Mouse (Mus musculus) neural tube, embryonic 11.5 days (tissue): ENCODE measurements around the gene Chmp2a. TPM values are rescaled to one million over a fixed set of nuclear protein-coding genes. Genes with fewer than 3 reads are reported as not detected.
A peak's percentile ranks its signal among the peaks of the same experiment; 100 is the strongest.

ENCODE experiments used
- ATAC-seq: fragments of 200-750 bp; cut with Nextera tagmentation; 2 replicates; pipeline ENCODE4 v1.8.0; 2017; ENCODE audit warnings: moderate number of reproducible peaks, mild to moderate bottlenecking, moderate TSS enrichment, moderate library complexity; ENCODE audit not compliant: insufficient read depth, low FRiP score, low TSS enrichment
- DNase-seq: peaks from one replicate; pipeline ENCODE4 v3.0.0-alpha.2; 2015; ENCODE audit warnings: low spot score
- H3K27ac ChIP-seq: fragments of 300-500 bp; sonication (generic); 2 replicates; pipeline ENCODE4 v1.5.1; 2014; ENCODE audit warnings: low read depth, mild to moderate bottlenecking, low read length
- H3K27me3 ChIP-seq: fragments of 300-500 bp; sonication (generic); 2 replicates; pipeline ENCODE4 v1.6.1; 2014; ENCODE audit warnings: mild to moderate bottlenecking, low read length, mixed read lengths; ENCODE audit not compliant: control insufficient read depth, insufficient read depth
- H3K36me3 ChIP-seq: fragments of 300-500 bp; sonication (generic); 2 replicates; pipeline ENCODE4 v1.6.1; 2014; ENCODE audit warnings: mild to moderate bottlenecking, low read length, moderate library complexity, mixed read lengths; ENCODE audit not compliant: control insufficient read depth, insufficient read depth
- H3K4me1 ChIP-seq: fragments of 300-500 bp; sonication (generic); 2 replicates; pipeline ENCODE4 v1.6.1; 2014; ENCODE audit warnings: low read length, mixed read lengths; ENCODE audit not compliant: control insufficient read depth, insufficient read depth
- H3K4me2 ChIP-seq: fragments of 300-500 bp; sonication (generic); 2 replicates; pipeline ENCODE4 v1.6.1; 2014; ENCODE audit warnings: low read depth, mild to moderate bottlenecking, moderate library complexity
- H3K4me3 ChIP-seq: fragments of 300-500 bp; sonication (generic); 2 replicates; pipeline ENCODE4 v1.5.1; 2014; ENCODE audit warnings: low read depth, low read length
- H3K9ac ChIP-seq: fragments of 300-500 bp; sonication (generic); 2 replicates; pipeline ENCODE4 v1.6.1; 2014; ENCODE audit warnings: mild to moderate bottlenecking, low read length
- H3K9me3 ChIP-seq: fragments of 300-500 bp; sonication (generic); 2 replicates; pipeline ENCODE4 v1.6.1; 2016; ENCODE audit warnings: low read length; ENCODE audit not compliant: control insufficient read depth
- WGBS: fragments of 180-500 bp; shearing (Covaris S2); extraction: QIAGEN DNeasy Blood & Tissue Kit; methylation state at CpG from one replicate; pipeline ENCODE4 v1.1.7; 2014; 5-methylcytosine and 5-hydroxymethylcytosine counted together
- polyA plus RNA-seq: library from polyadenylated mRNA; unstranded; fragments of >200 nt; fragmentation: Nextera tagmentation; extraction: Ambion mirVana; gene quantifications from 2 replicates; pipeline ENCODE4 v1.2.1, GENCODE M21; 2014

Gene Chmp2a
- polyA plus RNA-seq, 1 experiment from 2014 or later, result 120 TPM

- H3K27ac ChIP-seq, result no peak overlapping the region
- no peak overlapping the region for H3K4me2 ChIP-seq
- H3K9ac ChIP-seq, result no peak overlapping the region
- H3K36me3 ChIP-seq, result peaks cover 47% of the 10 kb centered on the region
- DNase-seq, result no peak
- no peaks in the 10 kb centered on the region for H3K9me3 ChIP-seq
- WGBS, result 76% methylated on average over 5 of the region's 5 CpGs
- ATAC-seq, result no peak
- peaks cover 13% of the 10 kb centered on the region for H3K4me1 ChIP-seq
- H3K27me3 ChIP-seq, result no peaks in the 10 kb centered on the region
- H3K4me3 ChIP-seq, result no peak overlapping the region
Observed at GRCm38 (mm10) chr7:13031069-13031468, 3.5 kb downstream of the Chmp2a start.

- peaks cover 19% of the 10 kb centered on the region for H3K4me1 ChIP-seq
- peaks cover 47% of the 10 kb centered on the region for H3K36me3 ChIP-seq
- no peak for DNase-seq
- H3K27me3 ChIP-seq, result no peaks in the 10 kb centered on the region
- H3K27ac ChIP-seq, result no peak overlapping the region
- no peak overlapping the region for H3K4me2 ChIP-seq
- no peak for ATAC-seq
- no peaks in the 10 kb centered on the region for H3K9me3 ChIP-seq
- WGBS, result 96% methylated on average over 4 of the region's 4 CpGs
- H3K9ac ChIP-seq, result no peak overlapping the region
- H3K4me3 ChIP-seq, result no peak overlapping the region
Observed at GRCm38 (mm10) chr7:13028986-13029385, 5.6 kb downstream of the Chmp2a start.

- 34% methylated on average over 4 of the region's 4 CpGs for WGBS
- DNase-seq, result no peak
- H3K36me3 ChIP-seq, result peaks cover 42% of the 10 kb centered on the region
Observed at GRCm38 (mm10) chr7:13025511-13026112, 9.0 kb downstream of the Chmp2a start.

GRCm38 (mm10) chr7:13024805-13025204 is 9.8 kb downstream of the Chmp2a start:
- no peaks in the 10 kb centered on the region for H3K9me3 ChIP-seq
- peak overlapping the region; percentile 99 for H3K27ac ChIP-seq
- H3K27me3 ChIP-seq, result no peaks in the 10 kb centered on the region
- H3K4me2 ChIP-seq, result peak overlapping the region; percentile 98
- H3K36me3 ChIP-seq, result peaks cover 34% of the 10 kb centered on the region
- H3K4me1 ChIP-seq, result peaks cover 13% of the 10 kb centered on the region
- peak overlapping the region; percentile 97 for H3K9ac ChIP-seq
- peak overlapping the region; percentile 95 for H3K4me3 ChIP-seq
- peak; percentile 64 for ATAC-seq
- peak; percentile 78 for DNase-seq
- under 1% methylated on average over 40 of the region's 44 CpGs for WGBS

More at GRCm38 (mm10) chr7:13025511-13026112, 9.0 kb downstream of the Chmp2a start:
- Histone ChIP-seq H3K4me3 (peak overlapping the region; percentile 95), H3K9ac (peak overlapping the region; percentile 97), H3K4me2 (peak overlapping the region; percentile 98), H3K9me3 (no peaks in the 10 kb centered on the region), H3K27ac (0 out of 2 replicates have a peak overlapping the region, but pooled peaks have one; percentile 39), H3K27me3 (no peaks in the 10 kb centered on the region), H3K4me1 (peaks cover 13% of the 10 kb centered on the region)
- no peak for ATAC-seq

GRCm38 (mm10) chr7:13023928-13024731 is 10.5 kb downstream of the Chmp2a start:
- Histone ChIP-seq H3K4me2 (peak overlapping the region; percentile 98), H3K27ac (peak overlapping the region; percentile 99), H3K9me3 (no peaks in the 10 kb centered on the region), H3K4me3 (peak overlapping the region; percentile 95), H3K9ac (peak overlapping the region; percentile 97), H3K36me3 (peaks cover 27% of the 10 kb centered on the region), H3K27me3 (no peaks in the 10 kb centered on the region), H3K4me1 (peaks cover 13% of the 10 kb centered on the region)
- WGBS, result under 1% methylated on average over 79 of the region's 95 CpGs
- ATAC-seq, result peak; percentile 85
- peak; percentile 97 for DNase-seq

GRCm38 (mm10) chr7:13022773-13023535 is 11.7 kb downstream of the Chmp2a start:
- Histone ChIP-seq H3K4me3 (peak overlapping the region; percentile 95), H3K9ac (peak overlapping the region; percentile 97), H3K36me3 (peaks cover 16% of the 10 kb centered on the region), H3K4me1 (peaks cover 13% of the 10 kb centered on the region), H3K4me2 (peak overlapping the region; percentile 98), H3K27me3 (no peaks in the 10 kb centered on the region), H3K9me3 (no peaks in the 10 kb centered on the region), H3K27ac (peak overlapping the region; percentile 99)
- 3% methylated on average over 31 of the region's 31 CpGs for WGBS
- DNase-seq (peak; percentile 91), ATAC-seq (peak; percentile 67)

- H3K9ac ChIP-seq, result no peak overlapping the region
- H3K27me3 ChIP-seq, result no peaks in the 10 kb centered on the region
- no peak overlapping the region for H3K4me2 ChIP-seq
- H3K4me1 ChIP-seq, result peaks cover 4% of the 10 kb centered on the region; the same call in 1 of the 2 replicates
- H3K9me3 ChIP-seq, result no peaks in the 10 kb centered on the region
- ATAC-seq, result no peak
- H3K27ac ChIP-seq, result no peak overlapping the region
- H3K4me3 ChIP-seq, result no peak overlapping the region
- H3K36me3 ChIP-seq, result no peaks in the 10 kb centered on the region
- no peak for DNase-seq
- 81% methylated on average over 1 of the region's 1 CpGs for whole genome bisulfite sequencing
Observed at GRCm38 (mm10) chr7:13015217-13015616, 19.4 kb downstream of the Chmp2a start.

GRCm38 (mm10) chr7:13014275-13014839 is 20.2 kb downstream of the Chmp2a start:
- peaks cover 4% of the 10 kb centered on the region; the same call in 1 of the 2 replicates for H3K4me1 ChIP-seq
- no peak overlapping the region for H3K4me3 ChIP-seq
- no peak overlapping the region for H3K4me2 ChIP-seq
- no peaks in the 10 kb centered on the region for H3K27me3 ChIP-seq
- WGBS, result 36% methylated on average over 6 of the region's 6 CpGs
- no peak overlapping the region for H3K27ac ChIP-seq
- no peaks in the 10 kb centered on the region for H3K9me3 ChIP-seq
- no peaks in the 10 kb centered on the region for H3K36me3 ChIP-seq
- DNase-seq (no peak), ATAC-seq (no peak)
- no peak overlapping the region for H3K9ac ChIP-seq
